ENCODE assay signal across 7 mouse cellular contexts in genomic region chr5:150259191-150260053, GRCm38 (mm10).
DNase-seq lines count a peak whose midpoint lies in the region; ATAC-seq and TF ChIP-seq lines count a peak whose summit lies in the region.

No protein-coding gene starts in this region.

- intact Hi-C loops in left cerebral cortex, postnatal 4 days (cut with DNase I) = loop anchor here (10.0 kb wide), 1 partner anchor 95 kb away; no protein-coding TSS in a partner anchor

- 2% methylated on average over 25 of the region's 29 CpGs for WGBS in embryonic facial prominence, embryonic 10.5 days
- WGBS in kidney, adult 2 months = 4% methylated on average over 29 of the region's 29 CpGs
- 2% methylated on average over 25 of the region's 29 CpGs for WGBS in midbrain, embryonic 10.5 days
- WGBS in stomach, embryonic 14.5 days = 3% methylated on average over 26 of the region's 29 CpGs

- no peaks in the 10 kb centered on the region for H3K36me3 ChIP-seq in embryonic facial prominence, embryonic 10.5 days (replicated peaks)
- H3K36me3 ChIP-seq in kidney, adult 2 months (ENCODE audit: control insufficient read depth, insufficient read depth, low read length) = no peaks in the 10 kb centered on the region
- no peaks in the 10 kb centered on the region for H3K36me3 ChIP-seq in midbrain, embryonic 10.5 days
- no peaks in the 10 kb centered on the region for H3K36me3 ChIP-seq in stomach, embryonic 14.5 days (ENCODE audit: control insufficient read depth, insufficient read depth, low read length)

- H3K4me3 ChIP-seq in embryonic facial prominence, embryonic 10.5 days = peak overlapping the region; percentile 62
- H3K4me3 ChIP-seq in kidney, adult 2 months (ENCODE audit: insufficient read depth, low read depth, low read length) = peak overlapping the region; percentile 55
- H3K4me3 ChIP-seq in midbrain, embryonic 10.5 days = peak overlapping the region; percentile 59
- peak overlapping the region; percentile 43 for H3K4me3 ChIP-seq in stomach, embryonic 14.5 days (ENCODE audit: low read depth, low read length)

- peak overlapping the region; percentile 19 for H3K27ac ChIP-seq in embryonic facial prominence, embryonic 10.5 days (replicated peaks)
- H3K27ac ChIP-seq in kidney, adult 2 months (ENCODE audit: insufficient read depth, low read depth, low read length) = peak overlapping the region; percentile 24
- H3K27ac ChIP-seq in midbrain, embryonic 10.5 days (replicated peaks) = peak overlapping the region; percentile 67
- H3K27ac ChIP-seq in stomach, embryonic 14.5 days (ENCODE audit: low read length) = peak overlapping the region; percentile 58; the same call in 1 of the 2 replicates

- no peak for TF ChIP-seq POLR2A in kidney, adult 2 months (IDR thresholded peaks at IDR 0.05; ENCODE audit: low read depth, low read length)

- H3K4me1 ChIP-seq in embryonic facial prominence, embryonic 10.5 days = peaks cover 34% of the 10 kb centered on the region
- peaks cover 3% of the 10 kb centered on the region for H3K4me1 ChIP-seq in kidney, adult 2 months (ENCODE audit: control insufficient read depth, insufficient read depth, low read length)
- H3K4me1 ChIP-seq in midbrain, embryonic 10.5 days = peaks cover 15% of the 10 kb centered on the region
- peaks cover 4% of the 10 kb centered on the region; the same call in 1 of the 2 replicates for H3K4me1 ChIP-seq in stomach, embryonic 14.5 days (ENCODE audit: control insufficient read depth, insufficient read depth, low read length)

- H3K9ac ChIP-seq in stomach, embryonic 14.5 days (replicated peaks; ENCODE audit: low read depth, low read length) = peak overlapping the region; percentile 14; the same call in 1 of the 2 replicates

- H3K4me2 ChIP-seq in stomach, embryonic 14.5 days (replicated peaks; ENCODE audit: low read depth, low read length) = peak overlapping the region; percentile 66

- TF ChIP-seq CTCF in kidney, adult 2 months (conservative IDR thresholded peaks at IDR 0.05; ENCODE audit: insufficient read depth, insufficient read length, low read depth, low read length) = no peak

- peaks cover 9% of the 10 kb centered on the region; the same call in 1 of the 2 replicates for H3K27me3 ChIP-seq in embryonic facial prominence, embryonic 10.5 days (replicated peaks; ENCODE audit: low read depth, poor library complexity, severe bottlenecking)
- H3K27me3 ChIP-seq in kidney, adult 2 months (replicated peaks; ENCODE audit: control insufficient read depth, insufficient read depth, low read length) = no peaks in the 10 kb centered on the region
- peaks cover 7% of the 10 kb centered on the region for H3K27me3 ChIP-seq in midbrain, embryonic 10.5 days (ENCODE audit: low read depth, poor library complexity, severe bottlenecking)
- H3K27me3 ChIP-seq in stomach, embryonic 14.5 days (ENCODE audit: control insufficient read depth, insufficient read depth, low read length) = no peaks in the 10 kb centered on the region

- no peaks in the 10 kb centered on the region for H3K9me3 ChIP-seq in embryonic facial prominence, embryonic 10.5 days
- no peaks in the 10 kb centered on the region for H3K9me3 ChIP-seq in midbrain, embryonic 10.5 days (replicated peaks)
- H3K9me3 ChIP-seq in stomach, embryonic 14.5 days (ENCODE audit: control insufficient read depth, low read depth, low read length) = no peaks in the 10 kb centered on the region

- peak; percentile 69; the same call in 1 of the 2 replicates for ATAC-seq in stomach, embryonic 14.5 days (ENCODE audit: insufficient number of reproducible peaks, insufficient read depth, low FRiP score, low read depth)

- DNase-seq in adrenal gland, postnatal 36 days = peak; percentile 34 to 47
- peak; percentile 73 for DNase-seq in embryonic facial prominence, embryonic 10.5 days (ENCODE audit: low spot score)
- DNase-seq in heart, adult 8-10 months (ENCODE audit: low spot score) = peak; percentile 13
- peak; percentile 57 for DNase-seq in kidney, adult 2 months
- peak; percentile 83 for DNase-seq in left cerebral cortex, postnatal 4 days
- DNase-seq in midbrain, embryonic 10.5 days (ENCODE audit: low spot score) = peak; percentile 49

Comparison
In these comparisons a context has a peak if more than half of its experiments do, and no peak if none do; other contexts are left out.
1. Peak in every context shown above with its lines: DNase-seq, ATAC-seq, H3K4me3 ChIP-seq and H3K27ac ChIP-seq.
2. DNase-seq: peak in every context shown above with its lines; median percentile 83 in left cerebral cortex, postnatal 4 days; 73 in embryonic facial prominence, embryonic 10.5 days; 57 in kidney, adult 2 months; 49 in midbrain, embryonic 10.5 days; 40 in adrenal gland, postnatal 36 days; 13 in heart, adult 8-10 months.